ENCODE assay signal across 11 mouse cellular contexts in the genomic region with DNA sequence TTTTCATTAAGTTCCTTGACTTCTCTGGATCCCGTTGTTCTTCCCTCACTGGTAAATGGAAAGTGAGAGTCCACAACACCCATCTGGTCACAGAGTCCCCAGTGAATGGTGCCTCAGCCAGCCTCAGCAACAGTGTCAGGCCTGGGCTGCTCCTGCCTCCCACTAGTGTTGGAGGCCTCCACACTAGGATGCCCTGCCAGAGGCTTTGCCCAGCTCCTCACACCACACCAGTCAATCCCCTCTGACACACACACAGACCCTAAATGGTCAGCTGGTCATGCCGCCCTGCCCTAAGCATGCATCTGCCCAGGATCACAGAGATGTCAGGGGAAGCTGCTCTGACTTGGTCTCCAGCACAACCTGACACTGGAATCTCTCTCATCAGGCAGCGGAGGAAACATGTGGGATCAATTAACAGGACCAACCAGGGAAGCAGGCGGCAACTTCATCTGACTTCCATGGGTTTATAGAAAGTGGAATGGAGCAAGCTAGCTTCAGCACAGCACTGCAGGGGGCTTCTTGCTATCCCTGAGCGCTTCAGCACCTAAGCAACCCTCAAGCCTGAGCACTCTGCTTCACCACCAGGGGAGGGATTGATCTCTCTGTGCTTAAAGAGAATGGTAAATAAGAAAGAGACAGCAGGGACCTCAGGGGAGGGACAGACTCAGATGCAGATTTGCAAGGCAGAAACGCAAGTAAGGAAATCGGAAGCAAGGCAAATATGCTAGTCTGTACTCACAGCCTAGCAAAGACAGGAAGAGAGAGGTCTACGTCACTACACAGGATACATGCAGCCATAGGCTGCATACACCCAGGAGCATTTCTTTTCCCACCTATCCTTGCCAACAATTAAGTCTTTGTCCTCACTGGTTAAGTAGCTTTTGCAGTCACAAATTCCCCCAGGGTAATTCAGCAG. TPM values are rescaled to one million over a fixed set of nuclear protein-coding genes. Genes with fewer than 3 reads are reported as not detected.
A peak's percentile ranks its signal among the peaks of the same experiment; 100 is the strongest.
DNase-seq lines count a peak whose midpoint lies in the region; ATAC-seq lines count a peak whose summit lies in the region.
"Had no signal": no experiment of that assay in that cellular context is flagged by ENCODE, and none has a peak within 500 bp of the region (broad histone marks: within the 10 kb centered on the region; RNA-seq: fewer than 3 reads in every experiment).

No protein-coding gene starts in this region.

- no peaks in the 10 kb centered on the region for H3K27me3 ChIP-seq in kidney, embryonic 15.5 days
- H3K27me3 ChIP-seq in embryonic facial prominence, embryonic 13.5 days: no peaks in the 10 kb centered on the region
- H3K27me3 ChIP-seq in limb, embryonic 11.5 days (ENCODE audit: control insufficient read depth, insufficient read depth, low read length): no peaks in the 10 kb centered on the region
- H3K27me3 ChIP-seq in stomach, embryonic 14.5 days (ENCODE audit: control insufficient read depth, insufficient read depth, low read length): no peaks in the 10 kb centered on the region

- no peak overlapping the region for H3K9ac ChIP-seq in kidney, embryonic 15.5 days
- H3K9ac ChIP-seq in embryonic facial prominence, embryonic 13.5 days: peak overlapping the region; percentile 33; the same call in 1 of the 2 replicates
- peak overlapping the region; percentile 47; the same call in 1 of the 2 replicates for H3K9ac ChIP-seq in limb, embryonic 11.5 days (ENCODE audit: low read length)
- H3K9ac ChIP-seq in stomach, embryonic 14.5 days (replicated peaks; ENCODE audit: low read depth, low read length): no peak overlapping the region

- DNase-seq in kidney, adult 8-10 months: no peak
- DNase-seq in limb, embryonic 11.5 days (ENCODE audit: low spot score): peak; percentile 70
- no peak for DNase-seq in layer of hippocampus, postnatal 36 days
- no peak for DNase-seq in spleen, postnatal 4 days (ENCODE audit: low spot score in 2 of 2)
- no peak for DNase-seq in cerebellum, adult 18-20 months
- DNase-seq: cerebellum, adult 8-10 months; lung, adult 2 months had no signal

- H3K4me1 ChIP-seq in kidney, embryonic 15.5 days: 0 out of 2 replicates have a peak, but pooled peaks cover 5% of the 10 kb centered on the region
- H3K4me1 ChIP-seq in embryonic facial prominence, embryonic 13.5 days: peaks cover 29% of the 10 kb centered on the region
- peaks cover 10% of the 10 kb centered on the region for H3K4me1 ChIP-seq in limb, embryonic 11.5 days (ENCODE audit: control insufficient read depth, insufficient read depth, low read length)
- peaks cover 12% of the 10 kb centered on the region; the same call in 1 of the 2 replicates for H3K4me1 ChIP-seq in stomach, embryonic 14.5 days (ENCODE audit: control insufficient read depth, insufficient read depth, low read length)

- no peaks in the 10 kb centered on the region for H3K9me3 ChIP-seq in kidney, embryonic 15.5 days (replicated peaks)
- no peaks in the 10 kb centered on the region for H3K9me3 ChIP-seq in embryonic facial prominence, embryonic 13.5 days
- no peaks in the 10 kb centered on the region for H3K9me3 ChIP-seq in limb, embryonic 11.5 days (ENCODE audit: control insufficient read depth, low read length)
- no peaks in the 10 kb centered on the region for H3K9me3 ChIP-seq in stomach, embryonic 14.5 days (ENCODE audit: control insufficient read depth, low read depth, low read length)

- H3K36me3 ChIP-seq in kidney, embryonic 15.5 days: no peaks in the 10 kb centered on the region
- no peaks in the 10 kb centered on the region for H3K36me3 ChIP-seq in embryonic facial prominence, embryonic 13.5 days
- H3K36me3 ChIP-seq in limb, embryonic 11.5 days (ENCODE audit: control insufficient read depth, insufficient read depth, low read length): no peaks in the 10 kb centered on the region
- H3K36me3 ChIP-seq in stomach, embryonic 14.5 days (ENCODE audit: control insufficient read depth, insufficient read depth, low read length): no peaks in the 10 kb centered on the region

- ATAC-seq in kidney, embryonic 15.5 days (replicated peaks; ENCODE audit: low FRiP score): no peak
- ATAC-seq in embryonic facial prominence, embryonic 13.5 days (ENCODE audit: insufficient number of reproducible peaks, insufficient read depth, low FRiP score, low TSS enrichment, low read depth): peak; percentile 35; the same call in 1 of the 2 replicates
- peak; percentile 66 for ATAC-seq in limb, embryonic 11.5 days (ENCODE audit: insufficient number of reproducible peaks, low FRiP score, low TSS enrichment, low read depth)
- ATAC-seq in stomach, embryonic 14.5 days (ENCODE audit: insufficient number of reproducible peaks, insufficient read depth, low FRiP score, low read depth): no peak

- H3K27ac ChIP-seq in kidney, embryonic 15.5 days: no peak overlapping the region
- peak overlapping the region; percentile 70 for H3K27ac ChIP-seq in embryonic facial prominence, embryonic 13.5 days
- 0 out of 2 replicates have a peak overlapping the region, but pooled peaks have one; percentile 23 for H3K27ac ChIP-seq in limb, embryonic 11.5 days (replicated peaks; ENCODE audit: low read depth, low read length)
- H3K27ac ChIP-seq in stomach, embryonic 14.5 days (ENCODE audit: low read length): no peak overlapping the region; the same call in 1 of the 2 replicates

- WGBS in kidney, embryonic 15.5 days: 27% methylated on average over 8 of the region's 8 CpGs
- WGBS in embryonic facial prominence, embryonic 13.5 days: 9% methylated on average over 8 of the region's 8 CpGs
- WGBS in limb, embryonic 11.5 days: 8% methylated on average over 8 of the region's 8 CpGs
- WGBS in stomach, embryonic 14.5 days: 27% methylated on average over 8 of the region's 8 CpGs

- H3K4me3 ChIP-seq in kidney, embryonic 15.5 days (replicated peaks): no peak overlapping the region
- H3K4me3 ChIP-seq in embryonic facial prominence, embryonic 13.5 days: no peak overlapping the region
- H3K4me3 ChIP-seq in limb, embryonic 11.5 days (ENCODE audit: low read depth, low read length): no peak overlapping the region
- H3K4me3 ChIP-seq in stomach, embryonic 14.5 days (ENCODE audit: low read depth, low read length): no peak overlapping the region

- H3K4me2 ChIP-seq in kidney, embryonic 15.5 days: peak overlapping the region; percentile 29; the same call in 1 of the 2 replicates
- peak overlapping the region; percentile 45 for H3K4me2 ChIP-seq in embryonic facial prominence, embryonic 13.5 days
- peak overlapping the region; percentile 30 for H3K4me2 ChIP-seq in limb, embryonic 11.5 days (ENCODE audit: low read depth, severe bottlenecking)
- 0 out of 2 replicates have a peak overlapping the region, but pooled peaks have one; percentile 7 for H3K4me2 ChIP-seq in stomach, embryonic 14.5 days (replicated peaks; ENCODE audit: low read depth, low read length)

RNA-seq across cellular contexts. Expression of a gene that starts 45.6 kb away (rescaled TPM):
- polyA plus RNA-seq in kidney, embryonic 15.5 days (2015; fragmentation: Nextera tagmentation; extraction: Ambion mirVana): 33.9 and 37.1 TPM in 2 replicates
- polyA plus RNA-seq in embryonic facial prominence, embryonic 13.5 days (2015; fragmentation: Nextera tagmentation; extraction: Ambion mirVana): 70.6 and 74.3 TPM in 2 replicates
- 51.4 and 61.7 TPM in 2 replicates for polyA plus RNA-seq in limb, embryonic 11.5 days (2014; fragmentation: Nextera tagmentation; extraction: Ambion mirVana)
- polyA plus RNA-seq in stomach, embryonic 14.5 days (2014; fragmentation: Nextera tagmentation; extraction: Ambion mirVana): 167 and 172 TPM in 2 replicates
- 1 to 10 TPM; 8.0 TPM for total RNA-seq in layer of hippocampus, postnatal 36 days (2021)
- total RNA-seq: MEL had no signal

Comparison
In these comparisons a context has a peak if more than half of its experiments do, and no peak if none do; other contexts are left out.
1. ATAC-seq: peak in embryonic facial prominence, embryonic 13.5 days (single experiment) and limb, embryonic 11.5 days (single experiment); none in kidney, embryonic 15.5 days (single experiment) and stomach, embryonic 14.5 days (single experiment).
2. H3K27ac ChIP-seq: peak in embryonic facial prominence, embryonic 13.5 days (single experiment) and limb, embryonic 11.5 days (single experiment); none in kidney, embryonic 15.5 days (single experiment) and stomach, embryonic 14.5 days (single experiment).
3. H3K9ac ChIP-seq: peak in embryonic facial prominence, embryonic 13.5 days (single experiment) and limb, embryonic 11.5 days (single experiment); none in kidney, embryonic 15.5 days (single experiment) and stomach, embryonic 14.5 days (single experiment).
4. Peak in every context shown above with its lines, with median percentiles within 50 percentile points of each other: H3K4me2 ChIP-seq.